Mouse (Mus musculus) forebrain, embryonic 15.5 days (tissue): ENCODE measurements at regions not wholly inside any gene's neighbourhood (a gene's known extent, or its start where the extent isn't known, plus 50 kb on each side); places are given as distances from the start of the nearest gene placed in this dataset.

Experiments
- ATAC-seq: fragments of 200-750 bp; cut with Nextera tagmentation; replicated peaks from 2 replicates; pipeline ENCODE4 v1.8.0; 2017; ENCODE audit warnings: mild to moderate bottlenecking, moderate TSS enrichment, moderate library complexity
- H3K27ac ChIP-seq: fragments of 300-500 bp; sonication (generic); replicated peaks from 2 replicates; pipeline ENCODE4 v1.5.1; 2015; ENCODE audit warnings: mild to moderate bottlenecking, inconsistent platforms
- H3K27me3 ChIP-seq: fragments of 300-500 bp; sonication (generic); 2 replicates; pipeline ENCODE4 v1.6.1; 2015; ENCODE audit warnings: inconsistent platforms
- H3K36me3 ChIP-seq: fragments of 300-500 bp; sonication (generic); 2 replicates; pipeline ENCODE4 v1.6.1; 2015; ENCODE audit warnings: mild to moderate bottlenecking, inconsistent platforms
- H3K4me1 ChIP-seq: fragments of 300-500 bp; sonication (generic); 2 replicates; pipeline ENCODE4 v1.6.1; 2015; ENCODE audit warnings: inconsistent platforms
- H3K4me2 ChIP-seq: fragments of 300-500 bp; sonication (generic); replicated peaks from 2 replicates; pipeline ENCODE4 v1.6.1; 2015; ENCODE audit warnings: mild to moderate bottlenecking, inconsistent platforms
- H3K4me3 ChIP-seq: fragments of 300-500 bp; sonication (generic); 2 replicates; pipeline ENCODE4 v1.5.1; 2015; ENCODE audit warnings: mild to moderate bottlenecking, inconsistent platforms
- H3K9ac ChIP-seq: fragments of 300-500 bp; sonication (generic); replicated peaks from 2 replicates; pipeline ENCODE4 v1.6.1; 2015; ENCODE audit warnings: mild to moderate bottlenecking, inconsistent platforms
- H3K9me3 ChIP-seq: fragments of 300-500 bp; sonication (generic); 2 replicates; pipeline ENCODE4 v1.6.1; 2016; ENCODE audit warnings: inconsistent platforms
- WGBS: fragments of 180-500 bp; shearing (Covaris S2); methylation state at CpG from one replicate; pipeline ENCODE4 v1.1.7; 2015; ENCODE audit warnings: mixed read lengths; 5-methylcytosine and 5-hydroxymethylcytosine counted together

DNA sequence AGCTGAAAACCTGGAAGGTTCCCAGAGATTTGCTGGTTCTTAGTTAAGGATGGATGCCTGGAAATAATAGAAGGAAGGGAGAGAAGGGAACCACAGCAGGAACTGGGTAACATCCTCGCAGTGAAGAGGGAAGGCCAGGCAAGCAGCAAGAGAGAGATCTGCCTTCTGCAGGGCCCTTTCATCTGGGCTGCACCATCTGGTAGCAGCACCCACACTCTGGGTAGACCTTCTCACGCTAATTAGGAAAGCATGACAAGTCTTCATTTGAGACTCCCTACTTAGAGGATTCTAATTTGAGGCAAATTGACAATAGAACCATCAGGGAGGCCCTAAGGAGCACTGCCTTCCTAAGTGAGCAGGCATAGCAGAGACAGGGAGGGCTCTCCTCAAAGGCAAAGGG, 153.3 kb downstream of the Med10 start:
- Histone ChIP-seq H3K4me3 (no peak overlapping the region), H3K27me3 (no peaks in the 10 kb centered on the region), H3K9ac (no peak overlapping the region), H3K4me2 (no peak overlapping the region), H3K9me3 (no peaks in the 10 kb centered on the region), H3K27ac (no peak overlapping the region), H3K4me1 (0 out of 2 replicates have a peak, but pooled peaks cover 2% of the 10 kb centered on the region), H3K36me3 (no peaks in the 10 kb centered on the region)
- WGBS = 38% methylated on average over 2 of the region's 2 CpGs
- 0 out of 2 replicates have a peak, but pooled peaks have one; percentile 13 for ATAC-seq

GRCm38 (mm10) chr13:69963944-69964343, 161.7 kb downstream of the Med10 start:
- Histone ChIP-seq H3K9ac (no peak overlapping the region), H3K4me1 (0 out of 2 replicates have a peak, but pooled peaks cover 5% of the 10 kb centered on the region), H3K4me2 (no peak overlapping the region), H3K4me3 (no peak overlapping the region), H3K9me3 (no peaks in the 10 kb centered on the region), H3K27ac (no peak overlapping the region), H3K36me3 (no peaks in the 10 kb centered on the region), H3K27me3 (no peaks in the 10 kb centered on the region)
- ATAC-seq = no peak
- 36% methylated on average over 8 of the region's 8 CpGs for WGBS

GRCm38 (mm10) chr13:69971281-69972057, 169.3 kb downstream of the Med10 start:
- H3K4me1 ChIP-seq = no peaks in the 10 kb centered on the region
- 0 out of 2 replicates have a peak, but pooled peaks have one; percentile 29 for ATAC-seq
- 67% methylated on average over 9 of the region's 9 CpGs for WGBS
- H3K27me3 ChIP-seq = no peaks in the 10 kb centered on the region
- H3K4me3 ChIP-seq = no peak overlapping the region
- no peaks in the 10 kb centered on the region for H3K9me3 ChIP-seq
- H3K4me2 ChIP-seq = no peak overlapping the region
- no peaks in the 10 kb centered on the region for H3K36me3 ChIP-seq
- H3K9ac ChIP-seq = no peak overlapping the region
- no peak overlapping the region for H3K27ac ChIP-seq

DNA sequence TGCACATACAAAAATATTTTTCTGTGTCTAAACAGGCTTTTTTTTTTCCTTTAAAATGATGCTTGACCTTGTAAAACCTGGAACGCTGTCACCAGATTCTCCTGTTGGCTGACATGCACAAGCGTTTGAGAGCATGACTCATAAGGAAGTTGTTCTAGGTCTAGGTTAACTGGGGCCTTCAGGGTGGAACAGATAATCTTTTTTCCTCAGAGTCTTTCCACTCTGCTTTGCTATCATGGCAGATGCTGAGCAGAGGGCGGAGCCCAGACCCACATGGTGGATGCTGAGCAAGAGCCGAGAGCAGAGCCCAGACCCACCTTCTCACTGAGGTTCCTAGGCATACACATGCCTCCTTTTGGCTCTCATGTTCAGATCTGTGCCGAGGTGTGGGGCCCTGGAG, 172.6 kb downstream of the Med10 start:
- WGBS = 80% methylated on average over 5 of the region's 5 CpGs

GRCm38 (mm10) chr13:69984159-69984558, 182.0 kb downstream of the Med10 start:
- no peaks in the 10 kb centered on the region for H3K36me3 ChIP-seq
- peaks cover 37% of the 10 kb centered on the region for H3K4me1 ChIP-seq
- no peak overlapping the region for H3K9ac ChIP-seq
- no peaks in the 10 kb centered on the region for H3K9me3 ChIP-seq
- no peak overlapping the region for H3K4me2 ChIP-seq
- 5% methylated on average over 1 of the region's 1 CpGs for WGBS
- peak overlapping the region; percentile 64 for H3K27ac ChIP-seq
- H3K27me3 ChIP-seq = no peaks in the 10 kb centered on the region
- H3K4me3 ChIP-seq = no peak overlapping the region
- peak; percentile 67 for ATAC-seq

More for the DNA sequence above, 172.6 kb downstream of the Med10 start:
- Histone ChIP-seq H3K36me3 (no peaks in the 10 kb centered on the region), H3K4me2 (no peak overlapping the region), H3K4me1 (no peaks in the 10 kb centered on the region), H3K9me3 (no peaks in the 10 kb centered on the region), H3K27me3 (no peaks in the 10 kb centered on the region), H3K9ac (no peak overlapping the region), H3K4me3 (no peak overlapping the region), H3K27ac (no peak overlapping the region)
- no peak for ATAC-seq

GRCm38 (mm10) chr13:69987181-69987580, 185.0 kb downstream of the Med10 start:
- peak; percentile 67 for ATAC-seq
- Histone ChIP-seq H3K4me1 (peaks cover 55% of the 10 kb centered on the region), H3K4me2 (peak overlapping the region; percentile 18; the same call in 1 of the 2 replicates), H3K9ac (no peak overlapping the region), H3K9me3 (no peaks in the 10 kb centered on the region), H3K4me3 (no peak overlapping the region), H3K27ac (peak overlapping the region; percentile 86), H3K27me3 (no peaks in the 10 kb centered on the region), H3K36me3 (no peaks in the 10 kb centered on the region)
- 2% methylated on average over 10 of the region's 10 CpGs for WGBS

GRCm38 (mm10) chr13:69988319-69988718, 186.1 kb downstream of the Med10 start:
- ATAC-seq = peak; percentile 62
- Histone ChIP-seq H3K27me3 (no peaks in the 10 kb centered on the region), H3K9me3 (no peaks in the 10 kb centered on the region), H3K4me1 (peaks cover 59% of the 10 kb centered on the region), H3K27ac (peak overlapping the region; percentile 86), H3K36me3 (no peaks in the 10 kb centered on the region), H3K4me2 (no peak overlapping the region), H3K9ac (no peak overlapping the region), H3K4me3 (no peak overlapping the region)
- WGBS = 12% methylated on average over 4 of the region's 4 CpGs

DNA sequence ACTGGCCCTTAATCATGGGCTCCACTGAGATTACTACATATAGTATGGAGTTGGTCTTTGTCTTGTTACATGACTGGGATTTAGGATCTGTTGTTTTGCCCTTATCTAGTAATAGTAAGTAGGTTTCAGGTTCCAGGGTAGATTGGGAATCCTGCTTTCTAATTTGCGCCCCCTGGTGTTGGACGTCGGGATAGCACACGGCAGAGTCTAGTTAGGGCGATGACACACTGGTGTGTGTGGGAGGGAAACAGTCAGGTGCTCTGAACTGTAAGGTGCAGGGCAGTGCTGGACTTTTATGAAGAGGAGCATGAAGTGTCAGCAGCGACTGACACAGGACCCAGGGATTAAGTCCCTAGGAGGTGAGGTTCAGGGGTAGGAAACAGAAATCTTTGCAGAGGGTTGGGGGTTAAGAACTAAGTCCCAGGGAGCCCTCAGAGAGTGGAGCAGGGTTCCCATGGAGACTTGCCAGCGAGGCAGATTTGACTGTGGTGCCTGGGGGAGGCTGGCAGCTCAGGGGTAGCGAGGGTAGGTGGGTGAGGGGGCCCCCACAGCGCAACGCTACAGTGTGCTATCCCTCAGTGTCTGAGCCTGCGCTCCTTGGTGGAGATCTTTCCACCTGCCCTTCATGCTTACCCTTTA, 189.2 kb downstream of the Med10 start:
- H3K4me1 ChIP-seq = peaks cover 54% of the 10 kb centered on the region
- H3K9me3 ChIP-seq = no peaks in the 10 kb centered on the region
- peak overlapping the region; percentile 93 for H3K27ac ChIP-seq
- peak; percentile 61 for ATAC-seq
- no peak overlapping the region; the same call in 1 of the 2 replicates for H3K9ac ChIP-seq
- peak overlapping the region; percentile 18 for H3K4me3 ChIP-seq
- peak overlapping the region; percentile 35 for H3K4me2 ChIP-seq
- 15% methylated on average over 11 of the region's 11 CpGs for WGBS
- H3K36me3 ChIP-seq = no peaks in the 10 kb centered on the region
- no peaks in the 10 kb centered on the region for H3K27me3 ChIP-seq

GRCm38 (mm10) chr13:69991892-69992261, 189.7 kb downstream of the Med10 start:
- H3K4me3 ChIP-seq = peak overlapping the region; percentile 18
- peak; percentile 51 for ATAC-seq
- H3K4me1 ChIP-seq = peaks cover 49% of the 10 kb centered on the region
- no peaks in the 10 kb centered on the region for H3K36me3 ChIP-seq
- 27% methylated on average over 14 of the region's 14 CpGs for WGBS
- H3K9me3 ChIP-seq = no peaks in the 10 kb centered on the region
- H3K4me2 ChIP-seq = peak overlapping the region; percentile 35
- H3K27me3 ChIP-seq = no peaks in the 10 kb centered on the region
- H3K9ac ChIP-seq = no peak overlapping the region; the same call in 1 of the 2 replicates
- H3K27ac ChIP-seq = peak overlapping the region; percentile 93

DNA sequence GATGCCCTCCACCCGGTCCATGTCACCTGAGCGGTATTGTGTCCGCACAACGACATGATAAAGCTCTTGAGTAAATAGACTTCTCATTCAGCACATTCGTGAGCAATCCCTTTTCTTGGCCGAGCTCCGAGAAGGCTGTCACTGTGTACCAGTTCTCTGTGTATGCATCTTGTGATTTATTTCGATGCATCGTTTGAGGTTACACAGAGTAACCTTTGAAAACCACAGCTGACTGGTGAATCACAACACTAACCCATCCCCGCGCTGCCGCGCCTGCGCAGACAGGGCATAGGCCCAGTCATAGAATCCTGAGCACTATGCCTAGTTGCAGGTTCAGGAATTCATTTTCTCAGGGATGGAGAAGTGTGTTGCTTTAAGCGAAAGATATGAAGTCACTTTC, 201.4 kb downstream of the Med10 start:
- Histone ChIP-seq H3K27me3 (no peaks in the 10 kb centered on the region), H3K9ac (no peak overlapping the region), H3K27ac (no peak overlapping the region), H3K4me3 (no peak overlapping the region), H3K36me3 (no peaks in the 10 kb centered on the region), H3K9me3 (no peaks in the 10 kb centered on the region), H3K4me1 (no peaks in the 10 kb centered on the region), H3K4me2 (no peak overlapping the region)
- ATAC-seq = no peak
- 89% methylated on average over 15 of the region's 15 CpGs for WGBS

- no peak overlapping the region for H3K4me3 ChIP-seq
- no peak overlapping the region for H3K4me2 ChIP-seq
- H3K9ac ChIP-seq = no peak overlapping the region
- ATAC-seq = no peak
- H3K27me3 ChIP-seq = no peaks in the 10 kb centered on the region
- H3K36me3 ChIP-seq = no peaks in the 10 kb centered on the region
- peaks cover 11% of the 10 kb centered on the region for H3K4me1 ChIP-seq
- no peak overlapping the region for H3K27ac ChIP-seq
- no peaks in the 10 kb centered on the region for H3K9me3 ChIP-seq
- WGBS = 35% methylated on average over 3 of the region's 3 CpGs
Observed at GRCm38 (mm10) chr13:70012123-70012522, 209.9 kb downstream of the Med10 start.

- H3K27ac ChIP-seq = peak overlapping the region; percentile 59
- 34% methylated on average over 4 of the region's 4 CpGs for WGBS
- no peak overlapping the region for H3K4me3 ChIP-seq
- no peaks in the 10 kb centered on the region for H3K36me3 ChIP-seq
- H3K9me3 ChIP-seq = no peaks in the 10 kb centered on the region
- H3K27me3 ChIP-seq = no peaks in the 10 kb centered on the region
- no peak overlapping the region for H3K4me2 ChIP-seq
- no peak; the same call in 1 of the 2 replicates for ATAC-seq
- H3K4me1 ChIP-seq = peaks cover 12% of the 10 kb centered on the region
- no peak overlapping the region for H3K9ac ChIP-seq
Observed at GRCm38 (mm10) chr13:70015183-70015582, 213.0 kb downstream of the Med10 start.
